Mouse (Mus musculus) duodenum, adult 2 months (tissue): ENCODE results near the gene Dnajc6. TPM values are rescaled to one million over a fixed set of nuclear protein-coding genes. Genes with fewer than 3 reads are reported as not detected.

Experiments
- polyA plus RNA-seq: library from polyadenylated mRNA; depleted of rRNA; stranded (reverse); fragments of >200 nt; gene quantifications from 2 replicates; pipeline ENCODE4 v1.2.3, GENCODE M21; 2012; ENCODE audit warnings: low replicate concordance; rRNA removed

The Dnajc6 gene
- polyA plus RNA-seq: 0.14 and 0.25 TPM in 2 replicates

GRCm38 (mm10) chr4:101496534-101497237 lies at the start of gene Dnajc6:
Dnajc6 (plus strand) TSS chr4:101496648.

DNA sequence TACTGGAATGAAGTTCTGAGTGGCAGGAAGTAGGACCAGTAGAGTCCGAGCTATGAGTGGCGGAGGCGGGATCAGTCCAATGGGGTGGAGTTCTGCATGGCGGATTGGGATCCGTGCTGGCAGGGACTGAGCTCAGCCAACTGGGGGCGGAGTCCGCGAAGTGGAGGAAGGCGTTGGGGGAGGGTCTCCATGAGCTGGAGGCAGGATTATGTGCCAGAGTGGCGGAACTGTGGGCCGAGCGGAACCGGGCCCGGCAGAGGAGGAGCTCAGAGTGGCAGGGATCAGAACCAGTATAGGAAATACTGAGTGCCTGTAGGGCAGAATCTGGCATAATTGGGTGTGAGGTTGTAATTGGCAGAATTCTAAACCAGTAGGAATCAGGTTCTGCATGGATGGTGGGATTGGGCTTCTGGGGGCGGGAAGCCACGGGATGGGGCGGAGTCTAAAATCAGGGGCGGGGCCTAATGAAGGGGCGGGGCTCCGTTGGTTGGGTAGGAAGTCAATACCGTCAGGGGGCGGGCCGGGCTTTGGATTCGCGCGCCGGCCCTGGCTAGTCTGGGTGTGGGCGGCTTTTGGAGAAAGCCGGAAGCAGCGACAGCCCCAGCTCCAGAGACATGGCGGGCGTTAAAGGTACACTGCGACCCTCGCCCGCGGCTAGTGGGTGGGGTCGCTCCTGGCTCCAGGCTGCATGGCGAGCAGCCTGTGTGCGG lies 150.9 kb downstream of the Dnajc6 start, which contains the start of gene Leprot:
Gene Leprot, plus strand, starts transcription at position 523 of the 710 bp plus-strand sequence.

Other genes starting within 250 kb of the Dnajc6 start
- gene Jak1, start 231.4 kb upstream of the Dnajc6 start, polyA plus RNA-seq: 9.5 and 28.2 TPM in 2 replicates
- 0.39 and 3.5 TPM in 2 replicates for gene Ak4, start 77.4 kb upstream of the Dnajc6 start, polyA plus RNA-seq
- gene Leprot, start 151.1 kb downstream of the Dnajc6 start, polyA plus RNA-seq: 20.8 and 28.7 TPM in 2 replicates
- gene Lepr, start 220.8 kb downstream of the Dnajc6 start, polyA plus RNA-seq: 0.43 and 0.70 TPM in 2 replicates